Mouse (Mus musculus): ENCODE measurements at regions not wholly inside any gene's neighbourhood (a gene's known extent, or its start where the extent isn't known, plus 50 kb on each side); places are given as distances from the start of the nearest gene placed in this dataset.

DNA sequence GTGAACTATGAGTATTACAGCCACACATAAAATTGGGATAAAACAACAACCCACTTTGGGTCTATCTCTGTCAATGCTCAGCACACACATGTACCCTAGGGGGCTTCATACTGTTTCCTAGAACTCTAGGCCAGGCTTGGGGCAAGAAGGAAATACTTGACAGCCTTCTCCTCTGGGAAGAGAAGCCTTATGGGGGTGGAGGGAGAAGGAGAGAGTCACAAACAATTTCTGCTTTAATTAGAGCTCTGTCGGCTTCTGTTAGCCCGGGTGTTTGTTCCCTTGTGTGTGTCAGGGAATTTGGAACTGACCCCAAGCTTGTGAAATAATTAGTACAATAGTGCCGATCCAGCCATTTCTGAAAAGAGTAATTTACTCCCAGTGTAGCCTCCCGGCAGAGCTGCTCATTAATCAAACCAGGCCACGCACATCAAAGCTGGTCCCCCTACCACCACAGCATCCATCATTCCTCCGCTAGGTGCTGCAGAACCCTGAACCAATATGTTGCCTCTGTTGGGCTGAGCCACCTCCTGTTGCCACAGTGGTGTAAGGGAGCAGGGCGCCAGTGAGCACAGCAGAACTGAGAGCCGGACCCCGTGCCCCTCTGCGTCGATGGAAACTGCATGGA lies 307.3 kb downstream of the Tmem114 start:
- H3K4me2 ChIP-seq (ENCODE audit: low read depth, low read length), result no peak overlapping the region
- no peak overlapping the region for H3K4me3 ChIP-seq (ENCODE audit: low read length)
- no peaks in the 10 kb centered on the region for H3K9me3 ChIP-seq (ENCODE audit: control insufficient read depth, low read length)
- no peak for ATAC-seq
- 49% methylated on average over 11 of the region's 11 CpGs for WGBS
- no peaks in the 10 kb centered on the region for H3K4me1 ChIP-seq (ENCODE audit: control insufficient read depth, insufficient read depth, low read length)
- no peaks in the 10 kb centered on the region for H3K27me3 ChIP-seq (replicated peaks; ENCODE audit: control insufficient read depth, insufficient read depth, low read length)
- H3K27ac ChIP-seq (ENCODE audit: low read length), result no peak overlapping the region
- H3K9ac ChIP-seq (ENCODE audit: low read depth, low read length), result no peak overlapping the region
- H3K36me3 ChIP-seq (ENCODE audit: control insufficient read depth, insufficient read depth, low read length), result no peaks in the 10 kb centered on the region

DNA sequence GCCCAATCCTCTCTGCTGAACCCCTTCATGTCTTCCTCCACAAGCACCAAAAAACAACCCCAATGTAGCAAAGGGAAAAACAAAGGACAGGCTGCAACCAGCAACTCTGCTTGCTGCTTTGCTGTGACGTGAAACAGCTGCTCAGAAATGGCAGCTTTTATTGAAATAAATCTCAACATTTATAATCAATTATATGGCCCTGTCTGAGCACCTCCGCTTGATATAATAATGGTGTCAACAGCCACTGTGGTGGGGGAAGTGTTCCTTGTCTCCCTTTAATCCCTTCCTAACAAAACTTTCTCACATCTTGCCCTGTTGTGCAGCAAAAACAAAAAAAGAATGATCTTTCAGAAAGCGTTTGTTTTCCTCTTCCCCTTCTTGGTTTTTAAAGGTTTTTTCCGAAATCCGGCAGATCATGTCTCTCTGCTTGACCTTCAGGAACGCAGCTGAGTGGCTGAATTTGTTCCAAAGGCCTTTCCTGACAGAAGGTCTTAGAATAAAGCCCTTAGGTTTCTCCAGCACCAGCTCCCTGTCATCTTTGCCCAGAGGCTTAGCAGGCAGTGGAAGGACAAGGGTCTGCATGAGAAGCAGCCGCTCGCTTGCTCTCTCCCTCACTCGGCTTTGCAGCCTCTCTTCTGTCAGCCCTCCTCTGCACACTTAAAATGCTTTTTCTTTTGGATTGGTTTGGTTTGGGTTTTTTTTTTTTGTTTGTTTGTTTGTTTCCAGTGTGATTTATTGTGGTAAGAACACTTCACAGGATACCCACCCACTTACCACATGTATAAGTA lies 313.4 kb downstream of the Tmem114 start:
- Histone ChIP-seq H3K4me3 (ENCODE audit: low read length) (no peak overlapping the region), H3K27me3 (replicated peaks; ENCODE audit: control insufficient read depth, insufficient read depth, low read length) (no peaks in the 10 kb centered on the region), H3K9me3 (ENCODE audit: control insufficient read depth, low read length) (no peaks in the 10 kb centered on the region), H3K27ac (ENCODE audit: low read length) (no peak overlapping the region), H3K4me2 (ENCODE audit: low read depth, low read length) (no peak overlapping the region), H3K9ac (ENCODE audit: low read depth, low read length) (no peak overlapping the region), H3K36me3 (ENCODE audit: control insufficient read depth, insufficient read depth, low read length) (no peaks in the 10 kb centered on the region), H3K4me1 (ENCODE audit: control insufficient read depth, insufficient read depth, low read length) (peaks cover 3% of the 10 kb centered on the region)
- no peak for ATAC-seq
- 39% methylated on average over 9 of the region's 9 CpGs for WGBS

DNA sequence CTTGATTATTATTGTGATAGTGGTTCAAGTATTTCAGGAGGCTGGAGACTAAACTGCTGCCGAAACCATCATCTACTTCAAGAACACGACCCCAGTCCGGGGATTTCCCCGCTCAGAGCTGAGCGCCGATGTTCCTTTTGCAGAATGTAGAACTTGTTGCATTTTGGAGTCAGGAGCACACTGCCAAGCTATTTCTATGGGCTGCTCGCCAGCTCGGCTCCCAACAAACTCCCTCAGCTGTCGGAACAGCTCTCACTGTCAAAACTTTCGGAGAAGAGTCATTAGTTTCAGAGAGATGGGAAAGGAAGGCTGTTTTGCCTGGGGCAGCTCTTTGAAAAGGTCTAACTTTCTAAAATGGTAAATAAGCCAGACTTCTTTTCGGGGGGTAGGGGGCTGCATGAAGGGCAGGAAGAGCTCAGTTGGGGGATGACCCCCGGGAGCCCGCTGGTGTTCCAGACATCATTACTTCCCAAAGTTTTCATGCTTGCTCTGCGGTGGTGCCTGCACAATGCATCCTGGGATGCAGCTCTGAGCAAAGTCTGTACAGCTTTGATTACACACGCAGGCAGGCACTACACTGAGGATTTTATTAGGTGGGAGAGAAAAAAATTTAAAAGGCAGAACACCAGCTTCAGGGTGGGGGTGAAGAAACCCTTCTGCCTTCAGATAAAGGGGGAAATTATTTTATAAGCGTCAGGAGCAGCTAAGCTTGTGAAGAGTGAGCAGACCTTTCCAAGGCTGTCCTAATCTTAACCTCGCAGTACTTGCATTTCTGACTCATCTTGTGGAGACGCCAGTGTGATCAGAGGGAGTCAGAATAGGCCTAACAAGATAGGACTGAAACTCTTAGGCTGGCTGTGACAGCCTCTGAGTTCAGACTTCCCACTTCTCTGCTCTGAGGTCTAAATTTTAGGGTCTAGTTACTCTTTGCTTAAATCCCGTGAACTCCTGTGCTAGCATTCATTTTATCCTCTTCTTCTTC lies 316.5 kb downstream of the Tmem114 start:
- no peak overlapping the region for H3K4me3 ChIP-seq (ENCODE audit: low read length)
- ATAC-seq, result peak; percentile 46; the same call in 1 of the 2 replicates

DNA sequence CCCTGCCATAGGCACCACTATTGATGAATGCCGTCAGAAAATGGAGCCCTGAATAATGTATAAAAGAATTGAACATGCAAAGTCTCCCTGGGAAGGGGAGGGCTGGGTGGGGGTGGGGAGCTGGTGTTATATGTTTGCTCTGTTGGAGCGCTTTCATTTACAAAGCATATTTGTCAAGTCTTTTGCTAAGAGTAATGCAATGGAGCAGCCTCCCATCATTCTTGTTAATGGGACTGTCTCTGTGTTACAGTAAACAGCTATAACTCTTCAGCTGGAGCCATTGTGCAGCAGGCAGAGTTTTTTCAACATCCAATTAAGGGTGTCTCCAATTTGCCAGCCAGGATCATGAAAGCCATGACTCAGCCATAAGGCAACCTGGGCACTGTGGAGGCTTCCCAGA lies 345.9 kb downstream of the Tmem114 start:
- Histone ChIP-seq H3K4me1 (ENCODE audit: control insufficient read depth, insufficient read depth, low read length) (no peaks in the 10 kb centered on the region), H3K9ac (ENCODE audit: low read depth, low read length) (no peak overlapping the region), H3K27me3 (replicated peaks; ENCODE audit: control insufficient read depth, insufficient read depth, low read length) (no peaks in the 10 kb centered on the region), H3K4me2 (ENCODE audit: low read depth, low read length) (no peak overlapping the region), H3K9me3 (ENCODE audit: control insufficient read depth, low read length) (no peaks in the 10 kb centered on the region), H3K4me3 (ENCODE audit: low read length) (no peak overlapping the region), H3K27ac (ENCODE audit: low read length) (no peak overlapping the region), H3K36me3 (ENCODE audit: control insufficient read depth, insufficient read depth, low read length) (no peaks in the 10 kb centered on the region)
- WGBS, result 67% methylated on average over 2 of the region's 2 CpGs
- no peak for ATAC-seq

More for the DNA sequence above, 316.5 kb downstream of the Tmem114 start:
- no peaks in the 10 kb centered on the region for H3K9me3 ChIP-seq (ENCODE audit: control insufficient read depth, low read length)
- H3K9ac ChIP-seq (ENCODE audit: low read depth, low read length), result no peak overlapping the region
- H3K4me1 ChIP-seq (ENCODE audit: control insufficient read depth, insufficient read depth, low read length), result peaks cover 3% of the 10 kb centered on the region
- H3K27ac ChIP-seq (ENCODE audit: low read length), result peak overlapping the region; percentile 14; the same call in 1 of the 2 replicates
- no peaks in the 10 kb centered on the region for H3K36me3 ChIP-seq (ENCODE audit: control insufficient read depth, insufficient read depth, low read length)
- WGBS, result 54% methylated on average over 19 of the region's 19 CpGs
- H3K4me2 ChIP-seq (ENCODE audit: low read depth, low read length), result 0 out of 2 replicates have a peak overlapping the region, but pooled peaks have one; percentile 25
- H3K27me3 ChIP-seq (replicated peaks; ENCODE audit: control insufficient read depth, insufficient read depth, low read length), result no peaks in the 10 kb centered on the region

DNA sequence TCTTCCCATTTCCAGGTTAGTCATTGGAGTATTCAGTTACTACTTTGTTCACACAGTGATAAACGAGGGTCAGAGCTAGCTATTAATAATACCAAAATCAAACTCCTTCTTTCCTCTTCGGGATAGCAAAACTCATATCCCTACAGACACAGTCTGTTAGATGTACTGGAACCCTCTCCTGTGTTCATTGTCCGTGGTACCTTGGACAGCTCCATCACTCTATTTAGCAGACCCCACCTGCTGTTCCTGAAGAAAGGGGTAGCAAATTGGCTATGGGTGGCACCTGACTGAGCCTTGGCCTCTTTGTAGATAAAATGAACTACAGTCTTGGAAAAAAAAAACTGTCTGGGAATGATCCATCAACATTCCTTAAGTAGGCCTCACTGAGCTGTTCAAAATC lies 346.5 kb downstream of the Tmem114 start:
- no peak for ATAC-seq
- Histone ChIP-seq H3K4me1 (ENCODE audit: control insufficient read depth, insufficient read depth, low read length) (no peaks in the 10 kb centered on the region), H3K4me3 (ENCODE audit: low read length) (no peak overlapping the region), H3K27me3 (replicated peaks; ENCODE audit: control insufficient read depth, insufficient read depth, low read length) (no peaks in the 10 kb centered on the region), H3K9me3 (ENCODE audit: control insufficient read depth, low read length) (no peaks in the 10 kb centered on the region), H3K27ac (ENCODE audit: low read length) (no peak overlapping the region), H3K9ac (ENCODE audit: low read depth, low read length) (no peak overlapping the region), H3K36me3 (ENCODE audit: control insufficient read depth, insufficient read depth, low read length) (no peaks in the 10 kb centered on the region), H3K4me2 (ENCODE audit: low read depth, low read length) (no peak overlapping the region)
- 63% methylated on average over 3 of the region's 3 CpGs for WGBS

DNA sequence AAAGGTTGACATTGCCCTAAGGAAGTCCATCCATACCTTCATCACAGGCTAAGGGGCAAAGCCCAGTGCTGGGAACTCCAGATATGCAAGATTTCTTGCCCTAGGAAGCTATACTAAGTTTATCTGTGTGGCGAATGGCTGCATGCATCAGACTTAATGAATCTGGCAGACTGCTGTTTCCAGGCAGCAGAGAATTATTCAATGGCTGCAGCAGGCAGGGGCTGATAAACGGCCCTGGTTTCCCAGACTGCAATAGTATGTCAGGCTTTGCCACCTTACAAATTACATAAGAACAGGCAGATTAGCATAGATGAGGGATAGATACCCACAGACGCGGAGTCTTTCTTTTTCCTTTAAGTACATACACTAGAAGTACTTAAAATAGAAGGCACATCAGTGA lies 350.2 kb downstream of the Tmem114 start:
- Histone ChIP-seq H3K9ac (ENCODE audit: low read depth, low read length) (no peak overlapping the region), H3K4me3 (ENCODE audit: low read length) (no peak overlapping the region), H3K27me3 (replicated peaks; ENCODE audit: control insufficient read depth, insufficient read depth, low read length) (no peaks in the 10 kb centered on the region), H3K27ac (ENCODE audit: low read length) (no peak overlapping the region), H3K4me2 (ENCODE audit: low read depth, low read length) (no peak overlapping the region), H3K36me3 (ENCODE audit: control insufficient read depth, insufficient read depth, low read length) (no peaks in the 10 kb centered on the region), H3K4me1 (ENCODE audit: control insufficient read depth, insufficient read depth, low read length) (no peaks in the 10 kb centered on the region), H3K9me3 (ENCODE audit: control insufficient read depth, low read length) (no peaks in the 10 kb centered on the region)
- no peak for ATAC-seq
- WGBS, result 61% methylated on average over 4 of the region's 4 CpGs

DNA sequence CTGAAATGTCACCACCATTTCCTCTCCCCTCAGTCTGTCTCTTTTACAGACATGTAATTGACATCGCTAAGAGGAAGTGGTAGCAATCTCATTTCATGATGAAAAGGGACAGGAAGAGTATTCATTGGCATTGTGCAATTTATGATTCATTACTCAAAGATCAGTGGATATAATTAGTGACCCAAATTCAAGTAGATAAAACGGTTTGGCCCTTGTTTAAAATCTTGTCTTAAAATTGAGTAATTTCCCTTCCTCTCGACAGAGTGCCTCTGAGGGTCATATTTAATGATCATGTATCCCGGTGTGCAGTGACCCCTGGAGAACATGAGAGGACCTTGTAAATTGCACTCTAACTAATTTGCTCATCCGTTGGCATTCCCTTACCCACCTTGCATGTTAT lies 371.0 kb downstream of the Tmem114 start:
- Histone ChIP-seq H3K27ac (ENCODE audit: low read length) (no peak overlapping the region), H3K4me2 (ENCODE audit: low read depth, low read length) (no peak overlapping the region), H3K27me3 (replicated peaks; ENCODE audit: control insufficient read depth, insufficient read depth, low read length) (no peaks in the 10 kb centered on the region), H3K9ac (ENCODE audit: low read depth, low read length) (no peak overlapping the region), H3K36me3 (ENCODE audit: control insufficient read depth, insufficient read depth, low read length) (no peaks in the 10 kb centered on the region), H3K4me3 (ENCODE audit: low read length) (no peak overlapping the region), H3K9me3 (ENCODE audit: control insufficient read depth, low read length) (no peaks in the 10 kb centered on the region), H3K4me1 (ENCODE audit: control insufficient read depth, insufficient read depth, low read length) (no peaks in the 10 kb centered on the region)
- ATAC-seq, result no peak
- WGBS, result 61% methylated on average over 5 of the region's 5 CpGs

DNA sequence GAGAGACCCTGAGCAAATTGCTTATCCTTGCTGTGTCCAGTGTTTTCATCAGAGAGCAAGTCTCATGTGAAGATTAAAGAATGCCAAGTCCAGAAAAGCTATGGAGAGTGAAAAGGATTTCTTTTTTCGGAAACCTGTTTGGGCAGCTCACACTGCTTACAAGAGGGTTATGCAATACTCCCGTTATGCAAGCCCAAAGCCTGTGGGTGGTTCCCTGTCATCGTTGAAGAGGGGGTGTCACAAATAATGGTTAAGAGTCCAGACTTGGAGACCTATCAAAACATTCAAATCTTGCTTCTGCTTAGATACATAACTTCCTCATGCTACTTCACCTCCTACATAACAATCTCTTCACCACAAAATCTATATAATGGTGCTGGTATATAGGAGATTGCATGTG lies 416.0 kb downstream of the Tmem114 start:
- H3K4me1 ChIP-seq (ENCODE audit: control insufficient read depth, insufficient read depth, low read length), result no peaks in the 10 kb centered on the region
- H3K4me3 ChIP-seq (ENCODE audit: low read length), result no peak overlapping the region
- H3K27ac ChIP-seq (ENCODE audit: low read length), result no peak overlapping the region
- no peaks in the 10 kb centered on the region for H3K36me3 ChIP-seq (ENCODE audit: control insufficient read depth, insufficient read depth, low read length)
- WGBS, result 75% methylated on average over 3 of the region's 3 CpGs
- ATAC-seq, result no peak
- H3K9me3 ChIP-seq (ENCODE audit: control insufficient read depth, low read length), result no peaks in the 10 kb centered on the region
- no peaks in the 10 kb centered on the region for H3K27me3 ChIP-seq (replicated peaks; ENCODE audit: control insufficient read depth, insufficient read depth, low read length)
- H3K9ac ChIP-seq (ENCODE audit: low read depth, low read length), result no peak overlapping the region
- no peak overlapping the region for H3K4me2 ChIP-seq (ENCODE audit: low read depth, low read length)

DNA sequence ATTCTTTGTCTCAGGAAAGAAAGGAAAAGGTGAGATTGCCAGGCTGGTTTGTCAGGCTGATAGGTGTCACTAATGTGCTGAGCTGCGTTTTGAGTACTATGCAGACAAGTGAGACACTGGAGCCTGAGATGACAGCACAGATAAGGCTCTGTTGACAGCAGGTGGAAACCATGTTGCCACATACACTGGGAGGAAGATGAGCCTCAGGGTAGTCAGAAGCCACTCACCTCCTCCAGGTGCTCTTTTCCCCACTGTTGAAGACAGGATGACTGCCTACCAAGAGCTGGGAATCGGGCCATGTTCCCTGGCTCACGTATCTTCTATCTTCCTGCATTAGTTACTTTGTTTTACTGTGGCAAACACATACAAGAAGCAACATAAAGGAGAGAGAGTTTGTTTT lies 418.3 kb downstream of the Tmem114 start:
- no peak for ATAC-seq
- H3K9me3 ChIP-seq (ENCODE audit: control insufficient read depth, low read length), result no peaks in the 10 kb centered on the region
- H3K9ac ChIP-seq (ENCODE audit: low read depth, low read length), result no peak overlapping the region
- 76% methylated on average over 3 of the region's 3 CpGs for WGBS
- H3K27me3 ChIP-seq (replicated peaks; ENCODE audit: control insufficient read depth, insufficient read depth, low read length), result no peaks in the 10 kb centered on the region
- H3K36me3 ChIP-seq (ENCODE audit: control insufficient read depth, insufficient read depth, low read length), result no peaks in the 10 kb centered on the region
- no peak overlapping the region for H3K4me2 ChIP-seq (ENCODE audit: low read depth, low read length)
- H3K4me3 ChIP-seq (ENCODE audit: low read length), result no peak overlapping the region
- H3K4me1 ChIP-seq (ENCODE audit: control insufficient read depth, insufficient read depth, low read length), result no peaks in the 10 kb centered on the region
- H3K27ac ChIP-seq (ENCODE audit: low read length), result no peak overlapping the region
